Mouse (Mus musculus): ENCODE results near the gene Alkbh3. TPM values are rescaled to one million over a fixed set of nuclear protein-coding genes. Genes with fewer than 3 reads are reported as not detected.

Alkbh3 gene
- total RNA-seq, 2 experiments from 2014 or later: 33.7 to 43.3 TPM

DNA sequence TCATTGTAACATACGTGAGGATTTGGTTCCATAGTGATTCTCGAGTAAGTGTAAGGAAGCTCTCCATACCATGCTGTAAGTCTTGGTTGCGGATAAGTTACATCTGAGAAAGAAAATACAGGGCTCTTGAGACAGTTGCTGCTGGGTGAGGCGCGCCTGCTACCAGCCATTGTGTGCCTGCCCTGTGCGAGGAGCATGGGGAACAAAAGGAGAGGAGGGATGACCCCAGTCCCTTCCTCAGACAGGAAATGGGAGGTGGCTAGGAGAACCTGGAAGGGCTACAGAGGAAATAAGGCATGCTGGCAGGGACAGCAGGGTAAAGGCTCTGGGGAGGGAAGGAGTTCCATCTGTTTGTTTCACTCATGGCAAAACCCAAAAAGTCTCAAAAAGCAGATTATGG lies 9.2 kb downstream of the Alkbh3 start:
- intact Hi-C loops (cut with DNase I): loop anchor here (2.0 kb wide), 1 partner anchor 131 kb away; no protein-coding TSS in a partner anchor
- DNase-seq: no peak

DNA sequence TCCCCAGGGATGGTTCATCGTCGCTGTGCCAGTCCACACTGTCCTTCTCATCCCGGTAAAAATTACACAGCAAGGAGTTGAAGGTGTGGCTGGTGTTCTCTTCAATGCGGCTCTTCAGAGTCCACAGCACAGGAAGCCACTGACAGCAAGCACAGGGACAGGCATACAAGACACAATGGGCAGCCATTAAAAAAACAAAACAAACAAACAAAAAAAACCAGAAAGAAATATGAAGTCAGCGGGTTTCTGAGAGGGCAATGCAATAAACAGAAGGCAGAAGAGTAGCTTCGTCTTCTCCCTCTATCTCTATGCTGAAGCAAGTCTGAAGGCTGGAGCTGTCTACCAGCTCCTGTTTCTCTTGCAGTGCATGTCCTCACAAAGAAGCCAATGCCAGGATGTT lies 14.4 kb downstream of the Alkbh3 start, which contains the start of gene Gm27027:
TSS of gene Gm27027 (minus strand) at position 101 of the 400 bp plus-strand sequence.
- no peak for DNase-seq
- intact Hi-C loops (cut with DNase I): no loop called here

DNA sequence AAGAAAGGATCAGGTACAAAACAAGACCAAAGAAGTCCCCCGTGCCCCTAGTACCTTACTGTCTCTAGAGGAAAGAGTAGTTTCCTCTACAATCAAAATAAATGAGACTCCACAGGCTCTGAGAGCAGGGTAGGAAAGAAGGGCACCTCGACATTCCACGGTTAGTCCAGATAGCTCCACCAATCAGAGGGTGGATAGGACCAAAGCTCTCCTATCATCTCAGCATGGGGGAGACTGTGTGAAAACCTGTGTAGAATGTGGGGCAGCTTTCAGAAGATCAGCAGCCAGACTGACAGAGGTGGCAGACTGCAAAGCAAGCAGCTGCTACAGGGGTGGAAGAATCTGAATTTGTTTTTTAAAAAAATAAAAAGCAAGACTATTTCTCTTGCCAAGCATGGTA lies 17.8 kb downstream of the Alkbh3 start:
- DNase-seq: no peak
- intact Hi-C loops (cut with DNase I): no loop called here

GRCm38 (mm10) chr2:93992259-93992658 lies 18.3 kb downstream of the Alkbh3 start:
- intact Hi-C loops (cut with DNase I): no loop called here

DNA sequence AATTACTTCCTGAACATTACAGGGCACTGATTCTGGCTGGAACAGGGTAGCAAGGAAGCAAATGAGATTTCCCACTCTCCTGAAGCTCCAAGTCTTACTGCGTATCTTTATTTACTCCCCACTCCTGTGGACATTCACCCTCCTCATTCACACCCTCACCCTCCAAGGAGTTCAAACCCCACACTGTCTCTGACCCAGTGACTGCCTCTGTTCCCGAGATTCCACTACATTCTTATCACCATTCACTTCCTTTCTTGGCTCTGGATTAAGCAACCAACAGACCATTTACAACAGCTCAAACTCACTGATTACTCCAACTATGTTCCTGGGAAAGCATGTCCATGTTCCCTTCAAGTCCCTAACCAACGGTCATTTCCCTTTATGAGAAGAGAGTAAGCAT lies 19.3 kb downstream of the Alkbh3 start:
- no peak for DNase-seq
- intact Hi-C loops (cut with DNase I): no loop called here

More at GRCm38 (mm10) chr2:93992259-93992658, 18.3 kb downstream of the Alkbh3 start:
- DNase-seq: no peak

GRCm38 (mm10) chr2:93988440-93988839 lies 22.2 kb downstream of the Alkbh3 start:
- intact Hi-C loops (cut with DNase I): no loop called here
- DNase-seq: no peak

DNA sequence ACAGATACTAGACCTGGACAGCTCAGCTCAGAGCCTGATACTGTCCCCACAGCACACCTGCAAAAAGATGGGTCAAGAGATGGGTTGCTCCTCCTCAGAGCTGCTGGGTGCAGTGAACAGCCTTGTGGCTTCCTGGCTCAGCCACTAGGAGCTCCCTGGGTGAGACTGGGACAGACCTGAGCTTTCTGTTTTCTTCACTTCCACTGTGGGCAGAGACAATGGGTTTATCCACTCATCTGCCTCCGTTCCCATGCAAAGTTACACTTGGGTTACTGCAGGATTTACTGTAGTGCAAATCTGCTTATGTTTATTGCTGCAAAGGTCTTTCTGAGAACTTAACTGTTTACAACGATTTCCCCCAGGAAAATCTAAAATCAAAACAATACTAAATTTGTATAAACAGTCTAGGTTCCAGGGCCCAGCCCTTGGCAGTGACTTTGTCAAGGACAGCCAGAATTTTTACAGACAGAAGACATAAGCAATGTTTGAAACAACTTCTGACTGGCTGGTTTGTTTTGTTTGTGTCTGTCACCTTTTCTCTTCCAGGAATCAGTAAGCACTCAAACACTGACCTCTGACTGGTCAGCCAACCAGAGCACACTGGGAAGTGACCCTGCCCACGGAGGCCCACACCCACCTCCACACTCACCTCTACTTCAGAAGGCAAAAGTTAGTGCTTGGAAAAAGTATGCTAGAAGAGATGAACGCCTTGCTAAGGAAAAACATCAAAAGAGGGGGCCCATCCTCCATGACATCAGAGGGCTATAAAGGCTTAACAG lies 28.0 kb downstream of the Alkbh3 start:
- intact Hi-C loops (cut with DNase I): no loop called here

DNA sequence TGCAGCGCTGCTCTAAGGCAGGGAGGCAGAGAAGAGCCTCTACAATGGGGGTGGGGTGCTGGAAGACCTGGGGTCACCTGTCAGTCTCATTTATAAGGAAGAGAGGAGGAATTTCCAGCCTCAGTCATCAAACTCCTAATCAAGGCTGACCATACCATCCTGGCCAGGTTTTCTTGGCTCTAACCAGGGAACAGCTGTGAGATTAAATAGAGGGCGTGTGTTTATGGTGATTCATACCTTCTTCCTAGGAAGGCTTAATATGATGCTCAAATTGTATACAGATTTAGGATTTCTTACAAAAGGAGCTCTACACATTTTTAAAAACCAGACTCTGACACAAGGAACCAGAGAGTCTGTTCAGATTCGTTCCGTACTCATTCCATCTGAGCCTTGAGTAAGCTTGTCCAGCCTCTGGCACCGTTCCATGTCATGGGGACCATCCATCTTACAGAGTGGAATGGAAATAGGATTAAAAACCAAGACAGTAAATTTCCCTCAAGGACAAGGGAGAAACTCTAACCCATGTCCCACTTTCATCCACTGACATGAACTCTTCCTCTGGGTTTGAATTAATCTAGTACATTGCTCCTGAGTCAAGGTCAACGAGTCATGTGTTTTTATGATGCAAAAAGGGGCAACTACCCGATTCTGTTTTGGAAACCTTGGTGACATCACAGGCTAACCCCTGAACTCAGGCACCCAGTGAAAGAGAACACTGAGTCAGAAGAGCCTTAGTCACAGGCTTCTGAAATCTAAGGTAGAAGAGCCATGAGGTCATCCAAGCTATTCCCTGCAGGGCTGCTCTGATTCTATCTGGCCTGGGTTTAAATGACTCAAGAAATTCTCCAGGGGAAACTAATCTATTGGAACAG lies 31.1 kb downstream of the Alkbh3 start:
- intact Hi-C loops (cut with DNase I): no loop called here
- DNase-seq: no peak

More for the DNA sequence above, 28.0 kb downstream of the Alkbh3 start:
- no peak for DNase-seq

GRCm38 (mm10) chr2:93976436-93977252 lies 34.0 kb downstream of the Alkbh3 start:
- intact Hi-C loops (cut with DNase I): no loop called here

DNA sequence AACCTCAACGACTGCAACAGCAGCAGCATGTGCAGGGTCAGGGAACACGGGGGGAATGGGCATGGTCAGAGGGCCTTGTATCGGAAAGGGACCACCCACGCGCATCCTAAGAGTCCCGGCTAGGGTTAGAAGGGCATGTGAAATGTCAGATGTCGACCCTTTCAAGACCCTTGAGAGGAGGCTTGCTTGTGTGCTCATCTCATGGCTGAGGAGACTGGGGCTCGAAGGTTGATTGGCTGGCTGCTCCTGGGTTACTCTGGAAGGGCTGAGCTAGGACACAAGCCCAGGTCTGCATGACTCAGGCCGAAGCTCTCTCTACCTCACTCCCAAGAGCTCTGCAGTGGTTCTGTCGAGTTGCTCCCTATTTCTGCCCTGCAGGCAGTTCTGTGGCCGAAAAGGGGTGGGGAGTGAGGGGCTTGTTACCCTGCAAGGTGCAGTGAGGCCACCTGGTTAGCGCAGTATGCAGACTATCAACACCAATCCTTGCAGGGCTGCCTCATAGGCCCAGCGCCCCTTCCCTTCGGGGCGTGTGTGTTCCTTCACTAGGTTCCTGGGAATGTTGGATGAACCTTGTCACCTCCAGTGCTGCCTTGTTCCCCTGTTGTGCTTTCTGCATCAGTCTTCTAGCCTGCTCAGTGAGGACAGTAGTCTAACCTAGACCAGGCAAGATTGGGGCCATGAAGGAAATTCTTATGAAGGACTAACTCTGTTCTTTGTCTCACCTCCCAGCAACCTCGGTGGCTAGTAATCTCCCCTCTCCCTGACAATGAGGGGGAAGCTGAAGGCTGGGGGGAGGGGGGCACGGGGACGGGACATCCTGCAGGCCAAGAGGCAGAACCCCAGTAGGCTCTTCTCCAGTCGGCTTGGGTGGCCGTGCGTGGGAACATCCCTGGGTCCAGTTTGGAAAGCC lies 34.8 kb downstream of the Alkbh3 start:
- intact Hi-C loops (cut with DNase I): no loop called here
- DNase-seq: no peak

More at GRCm38 (mm10) chr2:93976436-93977252, 34.0 kb downstream of the Alkbh3 start:
- no peak for DNase-seq

GRCm38 (mm10) chr2:93975041-93975440 lies 35.6 kb downstream of the Alkbh3 start:
- DNase-seq: no peak
- intact Hi-C loops (cut with DNase I): no loop called here

DNA sequence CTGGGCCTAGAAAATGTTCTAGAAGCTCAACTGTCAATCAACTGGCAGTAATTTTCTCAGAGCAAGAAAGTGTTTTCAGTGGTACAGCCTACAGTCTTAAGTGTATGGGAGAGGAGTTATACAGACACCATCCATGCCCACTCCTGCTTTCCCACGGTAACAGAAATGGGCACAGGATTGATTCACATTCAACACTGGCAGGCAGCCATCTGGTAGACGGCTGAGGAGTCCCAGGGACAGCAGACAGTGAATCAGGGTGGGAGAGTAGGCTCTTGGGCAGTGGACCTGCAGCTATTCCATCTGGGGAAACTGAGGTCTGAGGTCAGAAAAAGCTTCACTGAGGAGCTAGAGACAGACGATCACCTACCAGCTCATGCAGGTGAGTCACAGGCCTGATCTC lies 39.0 kb downstream of the Alkbh3 start:
- no peak for DNase-seq
- intact Hi-C loops (cut with DNase I): no loop called here

DNA sequence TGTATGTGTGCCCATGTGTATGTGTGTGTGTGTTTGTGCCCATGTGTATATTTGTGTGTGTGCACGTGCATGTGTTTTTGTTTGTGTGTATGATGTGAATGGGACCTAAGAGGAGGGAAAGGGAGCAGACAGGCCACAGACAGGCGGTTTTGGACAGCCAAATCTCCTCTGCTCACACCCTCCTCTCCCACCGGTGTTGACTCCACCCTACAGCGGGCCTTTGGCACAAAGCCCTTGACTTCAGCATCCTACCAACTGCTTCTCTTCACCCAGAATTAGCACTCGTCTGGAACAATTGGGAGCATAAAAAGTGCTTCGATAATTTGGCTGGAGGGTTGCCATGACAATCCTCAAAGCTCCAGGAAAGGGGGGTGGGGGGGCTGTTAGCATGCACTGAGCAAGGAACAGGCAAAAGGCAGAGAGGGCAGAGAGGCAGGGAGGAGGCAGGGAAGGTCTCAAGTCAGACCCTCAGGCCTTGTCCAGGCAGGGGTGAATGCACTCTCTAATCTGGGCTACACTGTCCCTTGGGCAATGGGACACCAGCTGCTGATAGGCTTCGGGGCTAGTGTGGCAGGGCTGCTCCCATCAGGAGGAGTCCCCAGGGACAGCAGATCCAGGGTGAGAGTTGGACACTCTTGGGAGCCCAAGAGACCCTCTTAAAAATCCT lies 46.0 kb downstream of the Alkbh3 start:
- intact Hi-C loops (cut with DNase I): no loop called here
- DNase-seq: peak; percentile 83

DNA sequence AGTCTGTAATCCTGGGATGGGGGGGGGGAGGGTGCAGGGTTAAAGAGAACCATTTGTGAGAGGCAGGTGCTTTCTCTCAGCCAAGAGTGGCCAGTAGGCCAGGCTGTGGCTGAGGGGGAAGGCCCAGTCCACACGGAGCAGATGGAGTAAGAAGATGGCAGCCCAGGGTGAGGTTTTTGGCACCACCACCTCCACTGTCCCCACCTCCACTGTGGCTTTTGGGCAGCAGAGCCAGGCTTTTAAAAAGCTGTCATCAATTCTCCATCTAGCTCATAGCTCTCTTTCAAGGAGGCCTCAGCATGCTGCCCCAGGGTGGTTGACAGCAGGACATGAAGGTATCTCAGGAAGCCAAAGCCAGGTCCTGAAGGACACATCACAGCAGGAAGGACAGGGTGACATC lies 46.8 kb downstream of the Alkbh3 start:
- intact Hi-C loops (cut with DNase I): no loop called here
- DNase-seq: peak; percentile 50

- peak; percentile 85 for DNase-seq
- intact Hi-C loops (cut with DNase I): no loop called here
Observed at GRCm38 (mm10) chr2:93961716-93962115, 48.9 kb downstream of the Alkbh3 start.

DNA sequence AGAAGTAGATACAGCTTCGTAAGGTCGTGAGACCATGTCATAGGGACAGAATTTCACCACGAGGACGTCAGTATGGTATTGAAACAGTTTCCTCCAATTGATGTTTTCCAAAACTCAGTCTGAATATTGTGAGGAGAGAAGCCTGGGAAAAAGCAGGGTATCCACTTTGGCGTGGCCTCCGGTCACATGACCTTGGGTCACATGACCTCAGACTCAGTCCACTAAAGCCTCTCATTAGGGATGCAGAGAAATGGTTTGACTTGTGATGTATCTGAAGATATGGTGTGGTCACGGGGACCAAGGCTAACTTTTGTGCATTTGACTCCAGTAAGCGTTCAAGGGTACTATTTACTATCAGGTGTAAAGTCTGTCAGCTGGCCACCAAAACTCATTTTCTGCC lies 51.3 kb downstream of the Alkbh3 start:
- intact Hi-C loops (cut with DNase I): loop anchor here (5.0 kb wide), 2 partner anchors 72 to 87 kb away; no protein-coding TSS in a partner anchor
- DNase-seq: no peak

DNA sequence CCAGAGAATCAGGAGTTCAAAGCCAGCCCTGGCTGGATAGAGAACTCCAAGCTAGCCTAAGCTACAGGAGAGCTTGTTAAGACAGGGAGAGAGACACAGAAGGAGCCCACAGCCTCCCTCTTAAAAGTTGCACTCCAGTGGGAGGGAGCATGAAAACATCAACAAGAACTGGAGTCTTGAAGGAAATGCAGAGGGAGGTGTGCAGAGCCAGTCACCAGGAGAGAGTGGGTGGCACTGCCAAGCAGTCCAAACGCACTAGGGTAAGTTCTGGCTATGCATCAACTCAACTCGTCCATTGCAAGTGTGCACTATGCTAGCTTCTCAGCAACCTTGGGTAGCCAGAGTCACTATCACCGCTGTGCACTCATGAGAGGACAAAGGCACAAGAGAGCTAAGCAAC lies 52.4 kb downstream of the Alkbh3 start:
- intact Hi-C loops (cut with DNase I): loop anchor here (5.0 kb wide), 2 partner anchors 71 to 86 kb away; no protein-coding TSS in a partner anchor
- no peak for DNase-seq

- DNase-seq: no peak
- intact Hi-C loops (cut with DNase I): loop anchor here (5.0 kb wide), 2 partner anchors 70 to 85 kb away; no protein-coding TSS in a partner anchor
Observed at GRCm38 (mm10) chr2:93957785-93958175, 52.8 kb downstream of the Alkbh3 start.
